Mouse (Mus musculus) kidney, adult 2 months (tissue): ENCODE data around the gene Tnrc18. TPM values are rescaled to one million over a fixed set of nuclear protein-coding genes. Genes with fewer than 3 reads are reported as not detected.
A peak's percentile ranks its signal among the peaks of the same experiment; 100 is the strongest.

Source experiments
- DNase-seq: peaks from one replicate; pipeline ENCODE4 v3.0.0; 2021
- H3K27ac ChIP-seq: fragments of 200-500 bp; 2 replicates; pipeline ENCODE4 v1.5.1; 2012; ENCODE audit warnings: low read depth, low read length, control low read depth, inconsistent platforms; ENCODE audit not compliant: insufficient read depth
- H3K27me3 ChIP-seq: fragments of 200-500 bp; replicated peaks from 2 replicates; pipeline ENCODE4 v1.6.1; 2012; ENCODE audit warnings: mild to moderate bottlenecking, moderate library complexity, low read length, inconsistent platforms; ENCODE audit not compliant: control insufficient read depth, insufficient read depth
- H3K36me3 ChIP-seq: fragments of 200-500 bp; 2 replicates; pipeline ENCODE4 v1.6.1; 2012; ENCODE audit warnings: mild to moderate bottlenecking, moderate library complexity, low read length, inconsistent platforms; ENCODE audit not compliant: control insufficient read depth, insufficient read depth
- H3K4me1 ChIP-seq: fragments of 200-500 bp; 2 replicates; pipeline ENCODE4 v1.6.1; 2011; ENCODE audit warnings: low read length; ENCODE audit not compliant: control insufficient read depth, insufficient read depth
- H3K4me3 ChIP-seq: fragments of 200-500 bp; 2 replicates; pipeline ENCODE4 v1.5.1; 2011; ENCODE audit warnings: mild to moderate bottlenecking, low read depth, low read length, control low read depth; ENCODE audit not compliant: insufficient read depth
- CTCF ChIP-seq: fragments of 200-500 bp; conservative IDR thresholded peaks from 2 replicates; pipeline ENCODE4 v1.5.1; 2011; ENCODE audit warnings: low read depth, mild to moderate bottlenecking, control low read depth, low read length, moderate library complexity, mixed read lengths; ENCODE audit not compliant: insufficient read depth, insufficient read length
- POLR2A ChIP-seq: fragments of 200-500 bp; IDR thresholded peaks from one replicate; pipeline ENCODE4 v1.6.1; 2011; ENCODE audit warnings: low read depth, low read length, control low read depth
- WGBS: fragments of 180-500 bp; shearing (Covaris S2); methylation state at CpG from one replicate; pipeline ENCODE4 v1.1.7; 2018; 5-methylcytosine and 5-hydroxymethylcytosine counted together
- polyA plus RNA-seq: library from polyadenylated mRNA; depleted of rRNA; stranded (reverse); fragments of >200 nt; gene quantifications from 2 replicates; pipeline ENCODE4 v1.2.3, GENCODE M21; 2012

The Tnrc18 gene
- polyA plus RNA-seq, 1 experiment = 32.1 TPM

DNA sequence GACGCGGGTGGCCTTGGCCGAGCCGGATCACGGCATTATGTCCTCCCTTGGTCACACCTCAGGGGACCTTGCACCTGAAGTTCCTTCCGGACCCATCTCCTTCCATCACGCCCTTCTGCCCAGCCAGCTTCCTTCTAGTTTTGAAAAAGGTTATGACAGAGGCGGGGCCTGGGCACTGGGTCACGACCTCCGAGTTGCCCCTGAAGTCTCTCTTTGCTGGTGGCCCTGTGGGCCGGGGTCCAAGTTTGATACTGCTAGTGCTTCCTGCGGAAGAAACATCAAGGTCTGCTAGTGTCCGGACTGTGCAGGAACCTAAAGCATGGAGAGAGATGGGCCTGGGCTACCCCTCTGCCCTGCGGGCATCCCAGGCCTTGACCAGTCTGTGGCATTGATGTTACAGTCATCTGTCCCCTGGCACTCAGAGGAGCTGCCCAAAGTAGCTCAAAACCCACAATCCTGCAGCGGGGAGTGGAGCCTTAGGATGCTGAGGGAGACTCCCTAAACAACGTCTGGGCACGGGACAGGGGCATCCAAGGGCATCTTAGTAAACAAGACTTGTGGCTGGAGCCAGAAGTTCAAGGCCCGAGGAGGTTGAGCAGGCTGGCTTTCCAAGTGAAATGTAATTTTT lies 114.8 kb downstream of the Tnrc18 start:
- Histone ChIP-seq H3K4me1 (no peaks in the 10 kb centered on the region), H3K4me3 (peak overlapping the region; percentile 34), H3K27me3 (peaks cover 5% of the 10 kb centered on the region; the same call in 1 of the 2 replicates), H3K36me3 (no peaks in the 10 kb centered on the region), H3K27ac (no peak overlapping the region)
- no peak for TF ChIP-seq POLR2A
- TF ChIP-seq CTCF = no peak
- WGBS = 19% methylated on average over 18 of the region's 18 CpGs
- DNase-seq = no peak

DNA sequence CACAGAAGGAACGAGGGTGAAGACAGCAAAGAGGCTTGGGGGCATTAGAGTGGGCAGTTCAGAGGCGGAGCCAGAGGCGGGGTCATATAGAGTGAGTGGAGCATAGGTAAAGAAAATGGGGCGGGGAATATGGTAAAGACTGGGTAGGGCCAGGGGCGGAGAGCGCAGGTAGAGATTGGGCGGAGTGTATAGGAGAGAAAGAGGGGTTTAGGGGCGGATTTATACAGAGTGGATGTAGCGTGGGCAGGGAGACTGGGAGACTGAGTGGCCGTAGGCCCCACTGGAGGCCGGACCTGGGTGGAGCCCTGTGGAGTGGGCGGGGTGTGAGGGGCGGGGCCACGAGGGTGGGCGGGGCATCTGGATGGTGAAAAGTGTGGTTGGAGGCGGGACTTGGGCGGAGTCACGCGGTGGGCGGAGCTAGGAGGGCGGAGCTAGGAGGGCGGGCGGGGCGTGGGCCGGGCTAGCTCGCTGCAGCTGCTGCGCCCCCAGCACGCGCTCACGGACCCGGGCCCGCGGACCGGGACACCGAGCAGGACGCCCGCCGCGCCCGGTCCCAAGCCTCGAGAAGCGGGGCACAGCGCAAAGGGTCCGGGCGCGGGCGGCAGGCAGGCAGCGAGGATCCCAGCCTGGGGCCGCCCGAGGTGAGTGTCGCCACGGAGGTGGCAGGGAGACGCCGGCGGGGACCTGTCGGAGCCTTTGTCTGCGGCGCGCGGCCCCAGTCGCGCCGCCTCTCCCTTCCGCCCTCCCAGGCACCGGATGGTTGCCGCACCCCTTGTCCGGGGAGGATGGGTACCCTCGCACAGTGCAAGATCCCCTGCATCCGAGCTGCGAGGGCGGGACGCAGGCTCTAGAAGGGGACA lies 115.6 kb downstream of the Tnrc18 start:
- peaks cover 5% of the 10 kb centered on the region; the same call in 1 of the 2 replicates for H3K27me3 ChIP-seq

DNA sequence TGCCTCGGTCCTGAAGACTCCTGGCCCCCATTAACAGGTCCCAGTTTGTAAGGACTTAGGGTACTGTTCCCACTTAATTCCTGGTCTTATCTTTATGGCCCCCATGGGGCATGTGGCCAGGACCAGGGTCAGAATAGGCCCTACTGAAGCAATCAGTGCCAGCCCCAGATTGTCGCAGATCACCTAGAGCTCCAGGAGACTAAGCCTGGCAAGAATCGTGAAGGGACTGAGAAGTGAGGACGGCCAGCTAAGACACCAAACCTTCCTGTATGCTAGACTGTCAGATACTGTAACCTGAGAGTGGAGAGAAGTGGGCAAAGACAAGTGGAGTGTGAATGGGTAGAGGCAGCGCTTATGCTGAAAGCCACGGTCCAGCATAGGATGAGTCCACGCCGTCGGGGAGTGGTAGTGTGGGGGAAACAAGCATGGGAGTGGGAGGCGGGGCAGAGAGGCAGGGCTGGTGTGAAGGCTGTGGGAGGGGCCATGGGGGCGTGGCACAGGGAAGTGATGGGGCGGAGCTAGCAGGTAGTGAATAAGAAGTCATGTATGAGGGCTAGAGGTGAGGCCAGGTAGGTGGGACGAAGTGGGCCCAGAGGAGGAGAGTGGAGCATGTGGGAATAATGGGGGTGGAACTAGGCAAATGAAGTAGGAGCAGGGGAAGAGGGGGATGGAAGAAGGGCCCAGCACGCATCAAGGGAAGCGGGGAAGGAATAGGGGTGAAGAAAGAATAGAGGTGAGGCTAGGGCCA lies 116.4 kb downstream of the Tnrc18 start:
- no peak overlapping the region for H3K4me3 ChIP-seq
- 8% methylated on average over 15 of the region's 15 CpGs for WGBS
- H3K27ac ChIP-seq = no peak overlapping the region
- DNase-seq = no peak
- no peaks in the 10 kb centered on the region for H3K36me3 ChIP-seq
- TF ChIP-seq CTCF = no peak
- no peak for TF ChIP-seq POLR2A
- H3K4me1 ChIP-seq = no peaks in the 10 kb centered on the region
- peaks cover 5% of the 10 kb centered on the region; the same call in 1 of the 2 replicates for H3K27me3 ChIP-seq

More for the DNA sequence above, 115.6 kb downstream of the Tnrc18 start:
- no peaks in the 10 kb centered on the region for H3K4me1 ChIP-seq
- H3K36me3 ChIP-seq = no peaks in the 10 kb centered on the region
- no peak overlapping the region for H3K27ac ChIP-seq
- H3K4me3 ChIP-seq = peak overlapping the region; percentile 34
- 2% methylated on average over 66 of the region's 72 CpGs for whole genome bisulfite sequencing
- DNase-seq = no peak
- TF ChIP-seq POLR2A (no peak), CTCF (no peak)

DNA sequence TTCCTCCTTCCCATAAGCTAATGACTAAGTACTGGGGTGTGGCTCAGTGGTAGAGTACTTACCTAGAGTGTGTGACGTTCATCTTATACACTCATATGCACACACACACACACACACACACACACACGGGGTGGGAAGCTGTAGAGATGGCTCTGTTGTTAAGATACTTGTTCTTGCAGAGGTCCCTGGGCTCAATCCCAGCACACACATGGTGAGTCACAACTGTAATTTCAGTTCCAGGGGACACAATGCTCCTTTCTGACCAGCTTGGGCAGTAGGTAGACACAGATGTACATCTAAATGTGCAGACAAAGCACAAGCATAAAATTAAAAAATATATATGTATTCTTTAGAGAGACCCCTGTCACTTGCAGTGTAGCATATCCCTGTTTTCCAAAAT lies 119.7 kb downstream of the Tnrc18 start:
- Histone ChIP-seq H3K4me3 (no peak overlapping the region), H3K27me3 (peaks cover 5% of the 10 kb centered on the region; the same call in 1 of the 2 replicates), H3K27ac (no peak overlapping the region), H3K36me3 (no peaks in the 10 kb centered on the region), H3K4me1 (no peaks in the 10 kb centered on the region)
- TF ChIP-seq POLR2A = no peak
- no peak for TF ChIP-seq CTCF
- DNase-seq = no peak
- WGBS = 50% methylated on average over 2 of the region's 2 CpGs

DNA sequence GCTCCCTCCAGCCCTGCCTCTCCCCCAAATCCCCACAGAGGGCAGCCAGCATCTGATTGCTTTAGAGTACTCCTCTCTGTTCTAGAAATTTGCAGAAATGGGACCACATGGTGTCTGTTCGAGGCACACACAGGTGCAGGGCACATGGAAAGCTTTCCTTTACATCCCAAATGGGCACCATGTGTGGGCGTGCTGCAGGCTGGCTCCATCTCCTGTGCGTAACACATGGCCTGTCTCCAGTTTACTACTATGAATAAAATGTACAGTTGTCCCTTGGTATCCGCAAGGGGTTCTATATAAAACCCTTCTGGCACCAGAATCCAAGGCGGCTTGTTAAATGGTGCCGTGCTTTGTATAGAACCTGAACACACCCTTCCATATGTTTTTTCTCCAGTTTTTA lies 120.6 kb downstream of the Tnrc18 start:
- no peak overlapping the region for H3K27ac ChIP-seq
- H3K36me3 ChIP-seq = no peaks in the 10 kb centered on the region
- WGBS = 82% methylated on average over 6 of the region's 6 CpGs
- H3K4me1 ChIP-seq = no peaks in the 10 kb centered on the region
- TF ChIP-seq CTCF (no peak), POLR2A (no peak)
- DNase-seq = no peak
- peaks cover 2% of the 10 kb centered on the region; the same call in 1 of the 2 replicates for H3K27me3 ChIP-seq
- no peak overlapping the region for H3K4me3 ChIP-seq

DNA sequence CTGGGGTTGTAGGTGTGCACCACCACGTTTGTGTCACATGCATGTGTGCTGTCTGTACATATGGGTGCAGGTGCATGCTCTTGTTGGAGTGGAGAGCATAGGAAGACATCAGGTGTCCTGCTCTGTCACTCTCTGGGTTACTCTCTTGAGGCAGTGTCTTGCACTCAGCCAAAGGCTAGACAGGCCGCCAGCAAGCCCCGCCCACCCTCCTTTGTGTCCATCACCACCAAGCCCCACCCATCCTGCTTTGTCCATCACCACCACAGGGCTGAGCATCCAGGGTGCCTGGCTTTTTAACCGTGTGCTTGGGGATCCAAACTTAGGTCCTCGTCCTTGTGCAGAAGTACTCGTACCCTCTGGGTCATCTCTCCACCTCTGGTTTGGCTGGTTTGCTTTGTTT lies 121.2 kb downstream of the Tnrc18 start:
- no peak for DNase-seq
- Histone ChIP-seq H3K27ac (no peak overlapping the region), H3K4me1 (no peaks in the 10 kb centered on the region), H3K4me3 (no peak overlapping the region), H3K36me3 (no peaks in the 10 kb centered on the region), H3K27me3 (no peaks in the 10 kb centered on the region)
- TF ChIP-seq CTCF (no peak), POLR2A (no peak)
- WGBS = 34% methylated on average over 6 of the region's 6 CpGs

DNA sequence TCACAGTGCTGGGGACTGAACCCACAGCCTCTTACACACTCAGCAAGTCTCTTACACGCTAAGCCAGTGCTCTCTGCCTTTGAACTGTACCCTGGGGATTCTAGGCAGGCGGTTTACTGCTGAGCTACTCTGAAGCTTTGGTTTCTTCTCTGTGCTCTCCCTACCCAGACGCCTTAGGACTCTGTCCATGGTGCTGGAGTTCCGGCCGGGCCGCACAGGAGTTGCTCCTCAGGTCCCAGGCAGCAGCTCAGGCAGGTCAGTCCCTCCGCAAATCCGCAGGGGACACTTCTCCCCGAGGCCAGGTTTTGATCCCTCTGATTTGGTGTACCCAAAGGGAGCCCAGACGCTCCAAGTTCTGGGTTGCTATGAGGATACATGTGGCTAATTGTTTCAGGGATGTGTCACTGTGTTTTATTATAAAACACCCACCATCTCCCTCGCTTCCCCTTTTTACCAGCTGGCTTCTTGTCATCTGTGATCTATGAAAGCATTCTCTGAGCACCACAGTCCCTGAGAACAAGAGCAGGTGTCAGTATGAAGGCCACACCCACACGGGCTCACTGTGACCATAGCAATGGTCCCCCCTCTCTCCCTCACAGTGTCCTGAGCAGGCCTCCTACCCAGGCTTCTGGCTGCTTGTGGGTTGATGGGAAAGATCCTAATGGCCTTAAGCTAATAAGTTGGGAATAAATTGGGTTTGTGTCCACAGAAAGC lies 122.7 kb downstream of the Tnrc18 start:
- WGBS = 12% methylated on average over 12 of the region's 12 CpGs

More for the DNA sequence above, 122.7 kb downstream of the Tnrc18 start:
- Histone ChIP-seq H3K4me3 (no peak overlapping the region), H3K27ac (no peak overlapping the region), H3K4me1 (no peaks in the 10 kb centered on the region), H3K27me3 (no peaks in the 10 kb centered on the region), H3K36me3 (no peaks in the 10 kb centered on the region)
- no peak for TF ChIP-seq POLR2A
- no peak for TF ChIP-seq CTCF
- peak; percentile 49 for DNase-seq
